Mouse (Mus musculus) layer of hippocampus, adult 11-12 months (tissue): ENCODE data around the gene Mlph.

Source experiments
- DNase-seq: peaks from one replicate; pipeline ENCODE4 v3.0.0; 2022; ENCODE audit warnings: low spot score

Mlph gene

GRCm38 (mm10) chr1:90914948-90915569, at the start of gene Mlph:
TSS of gene Mlph (plus strand) at chr1:90915085.
- DNase-seq: peak; percentile 30

GRCm38 (mm10) chr1:90866734-90867133, 48.2 kb upstream of the Mlph start:
- DNase-seq: no peak

- DNase-seq: no peak
These were observed 44.3 kb upstream of the Mlph start for GRCm38 (mm10) chr1:90870581-90870980.

GRCm38 (mm10) chr1:90875371-90875770, 39.5 kb upstream of the Mlph start:
- no peak for DNase-seq

- no peak for DNase-seq
These were observed 38.9 kb upstream of the Mlph start for GRCm38 (mm10) chr1:90875961-90876360.

GRCm38 (mm10) chr1:90876486-90877270, 38.2 kb upstream of the Mlph start:
- DNase-seq: no peak

GRCm38 (mm10) chr1:90885771-90886460, 29.0 kb upstream of the Mlph start:
- DNase-seq: no peak

- DNase-seq: no peak
These were observed 20.4 kb upstream of the Mlph start for GRCm38 (mm10) chr1:90894521-90894920.

GRCm38 (mm10) chr1:90895004-90895403, 19.9 kb upstream of the Mlph start:
- no peak for DNase-seq

GRCm38 (mm10) chr1:90896281-90896680, 18.6 kb upstream of the Mlph start:
- DNase-seq: no peak

GRCm38 (mm10) chr1:90896741-90897361, 18.0 kb upstream of the Mlph start:
- peak; percentile 53 for DNase-seq

GRCm38 (mm10) chr1:90898012-90898411, 16.9 kb upstream of the Mlph start:
- no peak for DNase-seq

- DNase-seq: no peak
These were observed 15.1 kb upstream of the Mlph start for GRCm38 (mm10) chr1:90899816-90900215.

GRCm38 (mm10) chr1:90900406-90900805, 14.5 kb upstream of the Mlph start:
- no peak for DNase-seq

- no peak for DNase-seq
These were observed 13.6 kb upstream of the Mlph start for GRCm38 (mm10) chr1:90901246-90901645.

- DNase-seq: no peak
These were observed 13.1 kb upstream of the Mlph start for GRCm38 (mm10) chr1:90901681-90902208.

GRCm38 (mm10) chr1:90902751-90903150, 12.1 kb upstream of the Mlph start:
- no peak for DNase-seq

GRCm38 (mm10) chr1:90903211-90903945, 11.5 kb upstream of the Mlph start:
- DNase-seq: no peak

GRCm38 (mm10) chr1:90903971-90904458, 10.9 kb upstream of the Mlph start:
- DNase-seq: peak; percentile 59

GRCm38 (mm10) chr1:90904729-90905404, 10.0 kb upstream of the Mlph start:
- DNase-seq: no peak

- DNase-seq: peak; percentile 69
These were observed 8.5 kb upstream of the Mlph start for GRCm38 (mm10) chr1:90906357-90906756.
